Mouse (Mus musculus): ENCODE data around the gene Pigm.

The Pigm gene

GRCm38 (mm10) chr1:172376198-172376667 is at the start of gene Pigm:
TSS of gene Pigm (plus strand) at chr1:172376546.
- TF ChIP-seq GATA4 (IDR thresholded peaks at IDR 0.05; ENCODE audit: insufficient replicate concordance, low read length), result no peak

DNA sequence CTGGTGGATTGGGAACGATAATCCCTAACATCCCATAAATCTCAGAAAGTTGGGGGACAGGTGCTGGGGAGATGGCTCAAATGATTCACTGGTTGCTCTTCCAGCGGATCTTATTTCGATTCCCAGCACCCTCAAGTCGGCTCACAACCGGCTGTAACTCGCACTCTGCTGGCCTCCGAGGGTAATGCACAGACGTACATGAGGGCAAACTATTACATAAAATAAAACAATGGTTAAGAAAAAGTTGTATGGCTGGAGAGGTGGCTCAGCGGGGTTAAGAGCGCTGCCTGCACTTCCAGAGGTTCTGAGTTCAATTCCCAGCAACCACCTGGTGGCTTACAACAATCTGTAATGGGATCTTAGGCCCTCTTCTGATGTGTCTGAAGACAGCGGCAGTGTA is 49.7 kb upstream of the Pigm start:
- TF ChIP-seq GATA4 (IDR thresholded peaks at IDR 0.05; ENCODE audit: insufficient replicate concordance, low read length), result no peak

GRCm38 (mm10) chr1:172327206-172328001 is 48.9 kb upstream of the Pigm start:
- TF ChIP-seq GATA4 (IDR thresholded peaks at IDR 0.05; ENCODE audit: insufficient replicate concordance, low read length), result no peak

- TF ChIP-seq GATA4 (IDR thresholded peaks at IDR 0.05; ENCODE audit: insufficient replicate concordance, low read length), result no peak
Measured at GRCm38 (mm10) chr1:172328041-172328440, 48.3 kb upstream of the Pigm start.

DNA sequence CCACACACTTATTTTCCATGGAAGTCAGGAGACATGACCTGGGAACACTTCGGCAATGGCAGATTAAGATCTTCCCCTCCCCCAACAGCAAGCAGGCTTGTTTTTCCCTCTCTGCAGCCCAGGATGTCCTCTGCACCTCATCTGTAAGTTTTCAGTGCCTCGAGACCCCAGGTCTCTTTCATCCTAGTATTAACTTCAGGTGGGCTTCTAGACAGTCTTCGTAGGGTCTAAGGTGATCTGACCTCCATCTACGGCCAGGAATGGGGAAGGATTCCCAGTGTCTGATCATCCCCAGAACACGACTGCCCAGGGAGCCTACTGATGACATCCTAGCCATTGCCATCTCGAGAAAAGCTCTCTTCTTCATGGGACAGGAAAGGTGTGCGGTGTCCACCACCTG is 47.9 kb upstream of the Pigm start:
- TF ChIP-seq GATA4 (IDR thresholded peaks at IDR 0.05; ENCODE audit: insufficient replicate concordance, low read length), result no peak

DNA sequence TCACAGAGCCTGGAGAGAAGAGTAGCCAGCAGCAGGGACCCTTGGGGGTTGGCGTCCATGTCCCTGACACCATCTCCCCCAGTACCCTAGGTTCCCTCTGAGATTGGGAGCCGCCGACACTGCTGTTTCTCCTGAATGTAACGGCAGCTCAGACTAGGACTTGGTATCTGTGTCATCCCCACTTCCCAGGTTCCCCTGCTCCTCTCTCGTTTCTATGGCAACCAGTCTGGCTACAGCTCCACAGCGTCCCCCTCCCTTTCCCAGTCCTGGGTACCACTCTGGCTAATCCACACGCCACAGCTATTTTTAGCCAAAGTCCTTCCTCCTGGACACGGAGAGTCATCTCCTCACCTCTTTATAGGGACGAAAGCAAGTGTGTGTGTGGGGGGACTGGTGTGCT is 47.2 kb upstream of the Pigm start, which contains the start of gene Kcnj9:
TSS of gene Kcnj9 (minus strand) at position 188 of the 400 bp plus-strand sequence.
- no peak for TF ChIP-seq GATA4 (IDR thresholded peaks at IDR 0.05; ENCODE audit: insufficient replicate concordance, low read length)

- no peak for TF ChIP-seq GATA4 (IDR thresholded peaks at IDR 0.05; ENCODE audit: insufficient replicate concordance, low read length)
Measured at GRCm38 (mm10) chr1:172329616-172330015, 46.7 kb upstream of the Pigm start.

- no peak for TF ChIP-seq GATA4 (IDR thresholded peaks at IDR 0.05; ENCODE audit: insufficient replicate concordance, low read length)
Measured at GRCm38 (mm10) chr1:172331422-172331947, 44.9 kb upstream of the Pigm start.

DNA sequence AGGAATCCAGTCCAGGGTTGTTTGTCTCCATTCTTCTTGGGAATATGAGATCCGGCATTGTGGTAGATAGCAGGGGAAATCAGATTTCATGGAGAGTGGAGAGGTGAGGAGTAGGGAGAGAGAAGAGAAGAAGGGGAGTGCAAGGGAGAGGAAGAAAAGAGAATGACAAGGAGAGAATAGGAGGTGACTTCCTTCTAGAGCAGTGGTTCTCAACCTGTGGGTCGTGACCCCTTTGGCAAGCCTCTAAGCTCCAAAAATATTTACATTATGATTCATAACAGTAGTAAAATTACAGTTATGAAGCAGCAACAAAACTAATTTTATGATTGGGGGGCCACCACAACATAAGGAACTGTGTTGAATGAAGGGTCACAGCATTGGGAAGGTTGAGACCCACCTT is 43.4 kb upstream of the Pigm start:
- no peak for TF ChIP-seq GATA4 (IDR thresholded peaks at IDR 0.05; ENCODE audit: insufficient replicate concordance, low read length)

- TF ChIP-seq GATA4 (IDR thresholded peaks at IDR 0.05; ENCODE audit: insufficient replicate concordance, low read length), result no peak
Measured at GRCm38 (mm10) chr1:172333512-172333911, 42.8 kb upstream of the Pigm start.

GRCm38 (mm10) chr1:172335804-172336203 is 40.5 kb upstream of the Pigm start:
- no peak for TF ChIP-seq GATA4 (IDR thresholded peaks at IDR 0.05; ENCODE audit: insufficient replicate concordance, low read length)

DNA sequence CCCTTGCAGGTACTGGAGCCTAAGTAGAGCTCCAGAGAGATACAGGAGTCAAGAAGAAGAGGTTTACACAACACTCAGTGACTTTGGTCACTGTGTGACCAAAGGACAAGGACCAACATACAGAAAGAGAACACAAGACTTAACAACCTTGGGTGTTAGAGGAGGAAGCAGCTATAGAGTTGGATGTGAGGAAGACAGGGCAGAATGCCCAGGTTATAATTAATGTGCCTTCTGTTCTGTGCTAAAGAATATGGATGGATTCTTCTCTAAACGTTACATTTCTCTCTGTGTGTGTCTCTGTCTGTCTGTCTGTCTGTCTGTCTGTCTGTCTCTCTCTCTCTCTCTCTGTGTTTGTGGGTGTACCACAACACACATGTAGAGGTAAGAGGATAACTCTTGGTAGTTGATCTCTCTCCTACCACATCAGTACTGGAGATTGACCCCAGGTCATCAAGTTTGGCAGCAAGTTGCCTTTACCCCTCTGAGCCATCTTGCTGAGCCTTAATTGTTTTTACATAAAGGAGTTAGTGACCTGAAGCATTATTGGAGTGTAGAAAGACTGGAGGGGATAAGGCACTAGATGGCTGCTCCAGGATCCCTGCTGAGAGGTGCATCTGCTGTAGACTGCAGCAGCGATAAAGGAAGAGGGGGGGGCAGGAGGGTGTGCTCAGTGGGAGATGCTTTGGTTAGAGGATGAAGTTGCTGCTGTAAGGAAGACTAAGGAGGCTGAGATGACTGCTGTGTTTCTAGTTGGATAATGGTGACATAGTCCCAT is 38.7 kb upstream of the Pigm start:
- no peak for TF ChIP-seq GATA4 (IDR thresholded peaks at IDR 0.05; ENCODE audit: insufficient replicate concordance, low read length)

GRCm38 (mm10) chr1:172340729-172341321 is 35.5 kb upstream of the Pigm start, which contains the start of gene Kcnj10:
TSS of gene Kcnj10 (plus strand) at chr1:172341210.
- TF ChIP-seq GATA4 (IDR thresholded peaks at IDR 0.05; ENCODE audit: insufficient replicate concordance, low read length), result no peak

- no peak for TF ChIP-seq GATA4 (IDR thresholded peaks at IDR 0.05; ENCODE audit: insufficient replicate concordance, low read length)
Measured at GRCm38 (mm10) chr1:172341386-172341785, 35.0 kb upstream of the Pigm start.

DNA sequence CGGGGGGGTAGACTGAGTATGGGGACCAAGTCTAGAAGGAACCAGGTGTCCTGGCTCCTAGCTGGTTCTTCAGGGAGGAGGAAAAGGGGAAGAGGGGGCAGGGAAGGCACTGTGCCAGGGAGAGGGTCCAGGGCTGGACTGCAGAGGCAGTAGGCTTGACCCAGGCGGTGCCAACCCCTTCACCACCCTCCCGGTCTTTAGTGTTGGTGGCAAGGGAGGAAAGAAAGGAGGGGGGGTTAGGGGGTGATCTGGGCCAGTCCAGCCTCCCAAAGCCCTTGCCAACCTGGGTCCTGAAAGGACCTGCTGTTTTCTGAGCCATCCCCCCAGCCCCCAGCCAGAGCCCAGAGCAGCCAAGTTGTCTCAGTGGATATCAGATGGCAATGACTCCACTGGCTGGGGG is 33.6 kb upstream of the Pigm start:
- TF ChIP-seq GATA4 (IDR thresholded peaks at IDR 0.05; ENCODE audit: insufficient replicate concordance, low read length), result no peak

All from liver, adult (tissue).